Mouse (Mus musculus) splenic B cell, adult 2 months (primary cell): ENCODE data around the gene Rab8a.
A peak's percentile ranks its signal among the peaks of the same experiment; 100 is the strongest.

Experiments
- DNase-seq: peaks from one replicate; pipeline ENCODE4 v3.0.0-alpha.2; 2011; ENCODE audit warnings: low read depth, low spot score
- H3K27me3 ChIP-seq: 2 replicates; pipeline ENCODE4 v1.6.1; 2012; ENCODE audit warnings: mild to moderate bottlenecking, low read length, moderate library complexity, mixed read lengths; ENCODE audit not compliant: control insufficient read depth, poor library complexity, insufficient read depth, severe bottlenecking
- H3K36me3 ChIP-seq: 2 replicates; pipeline ENCODE4 v1.6.1; 2012; ENCODE audit warnings: mild to moderate bottlenecking, low read length, moderate library complexity, mixed read lengths; ENCODE audit not compliant: control insufficient read depth, poor library complexity, insufficient read depth, severe bottlenecking

Gene Rab8a

DNA sequence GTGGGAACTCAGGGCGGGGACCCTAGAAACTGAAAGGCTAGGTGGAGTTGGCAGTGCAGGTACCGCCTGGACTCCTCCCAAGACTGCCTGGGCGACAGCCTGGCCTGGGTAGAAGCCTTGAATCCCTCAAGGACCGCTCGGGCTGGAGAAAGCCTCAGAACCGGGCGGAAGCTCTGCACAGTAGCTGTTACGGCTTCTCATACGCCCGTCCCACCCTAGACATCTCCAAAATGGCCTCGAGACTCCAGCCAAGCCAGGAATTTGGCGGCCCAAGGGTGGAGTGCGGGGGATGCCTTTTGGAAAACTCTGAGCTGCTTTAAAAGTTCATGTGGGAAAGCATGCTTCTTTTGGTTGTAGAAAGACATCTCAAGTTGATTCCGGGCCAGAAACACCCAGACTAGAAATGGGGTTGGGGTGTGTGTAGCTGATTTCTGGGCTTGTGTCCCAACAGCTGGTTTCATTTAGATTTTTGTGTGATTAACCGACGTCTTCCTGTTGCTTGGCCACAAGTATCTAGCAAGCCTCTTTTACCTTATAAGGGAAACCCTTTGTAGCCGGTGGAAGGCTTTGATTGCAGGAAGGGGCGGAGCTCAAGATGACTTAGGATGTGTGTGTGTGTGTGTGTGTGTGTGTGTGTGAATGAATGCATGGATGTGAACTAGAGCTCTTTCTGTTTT, 24.6 kb upstream of the Rab8a start:
- peak; percentile 90 for DNase-seq
- peaks cover 14% of the 10 kb centered on the region for H3K36me3 ChIP-seq
- H3K27me3 ChIP-seq: no peaks in the 10 kb centered on the region

DNA sequence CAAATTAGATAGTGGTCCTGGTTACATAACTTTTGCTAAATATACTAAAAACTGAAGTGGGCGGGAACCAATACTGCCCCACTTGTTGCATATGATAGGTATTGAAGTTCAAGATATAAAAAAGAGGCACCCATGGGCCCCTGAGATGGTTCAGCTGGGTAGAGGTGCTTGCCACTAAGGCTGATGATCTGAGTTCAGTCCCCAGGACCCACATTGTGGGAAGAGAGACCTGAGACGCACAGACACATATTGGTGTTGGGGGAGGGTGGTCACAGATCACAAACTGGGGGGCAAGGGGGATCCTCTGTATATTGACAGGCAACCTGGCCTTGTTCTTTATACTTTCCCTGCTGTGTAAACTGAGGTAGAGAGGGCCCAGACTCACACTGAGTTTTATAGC, 23.6 kb upstream of the Rab8a start:
- DNase-seq: no peak
- Histone ChIP-seq H3K36me3 (peaks cover 14% of the 10 kb centered on the region), H3K27me3 (no peaks in the 10 kb centered on the region)

DNA sequence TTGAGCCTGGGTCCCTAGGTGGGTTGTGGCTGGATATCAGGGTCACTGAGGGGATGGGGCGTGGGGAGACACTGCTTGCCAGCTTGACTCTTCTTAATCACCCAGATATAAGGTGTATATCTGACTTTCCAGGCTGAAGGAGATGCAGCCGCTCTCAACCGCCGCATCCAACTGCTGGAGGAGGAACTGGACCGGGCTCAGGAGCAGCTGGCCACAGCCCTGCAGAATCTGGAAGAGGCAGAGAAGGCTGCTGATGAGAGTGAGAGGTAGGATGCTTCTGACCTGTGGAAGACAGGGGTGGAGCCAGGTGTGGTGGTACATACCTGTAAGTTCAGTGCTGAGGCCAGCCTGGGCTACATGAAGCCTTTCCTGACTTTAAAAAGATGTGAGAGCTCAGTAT, 22.5 kb upstream of the Rab8a start:
- Histone ChIP-seq H3K36me3 (peaks cover 19% of the 10 kb centered on the region), H3K27me3 (no peaks in the 10 kb centered on the region)
- DNase-seq: no peak

DNA sequence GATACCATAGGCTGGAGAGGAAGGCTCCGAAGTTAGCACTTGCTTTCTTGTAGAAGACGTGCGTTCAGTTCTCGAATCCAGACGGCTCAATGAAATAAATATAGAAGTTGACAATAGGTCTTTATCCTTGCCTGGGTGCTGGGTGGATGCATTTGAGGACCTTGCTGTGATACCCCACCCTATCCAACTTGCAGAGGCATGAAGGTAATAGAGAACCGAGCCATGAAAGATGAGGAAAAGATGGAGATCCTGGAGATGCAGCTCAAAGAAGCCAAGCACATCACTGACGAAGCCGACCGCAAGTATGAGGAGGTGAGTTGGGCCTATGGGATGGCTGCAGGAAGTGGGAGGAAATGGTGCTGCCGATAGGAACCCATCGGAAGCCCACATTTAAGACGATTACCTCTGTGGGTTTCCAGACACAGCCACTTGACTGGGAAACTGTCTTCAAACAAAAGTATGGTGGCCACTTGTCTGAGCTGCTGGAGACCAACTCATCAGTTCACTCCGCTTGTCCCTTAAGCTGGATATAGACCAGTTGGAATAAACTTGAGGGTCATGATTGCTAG, 17.7 kb upstream of the Rab8a start:
- no peak for DNase-seq

DNA sequence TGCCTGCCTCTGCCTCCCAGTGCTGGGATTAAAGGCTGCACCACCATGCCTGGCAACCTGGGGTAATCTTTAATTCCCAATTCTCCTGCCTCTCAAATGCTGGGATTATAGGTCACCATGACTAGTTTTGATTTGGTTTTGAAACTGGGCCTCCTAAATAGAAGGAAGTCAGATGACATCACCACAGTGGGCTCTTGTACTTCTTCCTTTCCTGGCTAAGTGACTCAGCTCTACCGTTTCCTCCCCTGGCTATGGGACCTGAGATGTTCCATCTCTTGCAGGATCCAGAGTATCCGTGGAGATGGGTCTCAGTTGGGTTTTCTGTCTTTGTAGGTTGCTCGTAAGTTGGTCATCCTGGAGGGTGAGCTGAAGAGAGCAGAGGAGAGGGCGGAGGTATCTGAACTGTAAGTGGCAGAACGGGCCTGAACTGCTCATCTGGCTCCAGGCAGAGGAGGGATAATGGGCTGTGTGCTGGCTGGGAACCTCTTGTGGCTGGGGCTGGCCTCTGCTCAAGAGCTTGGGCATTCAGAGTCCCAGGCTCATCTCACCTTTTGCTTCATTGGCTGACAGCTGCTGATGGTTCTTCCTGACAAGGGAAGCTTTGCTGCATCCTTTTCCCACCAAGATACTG, 16.5 kb upstream of the Rab8a start:
- Histone ChIP-seq H3K36me3 (peaks cover 45% of the 10 kb centered on the region), H3K27me3 (no peaks in the 10 kb centered on the region)
- DNase-seq: no peak

More for the DNA sequence above, 17.7 kb upstream of the Rab8a start:
- Histone ChIP-seq H3K36me3 (peaks cover 47% of the 10 kb centered on the region), H3K27me3 (no peaks in the 10 kb centered on the region)

DNA sequence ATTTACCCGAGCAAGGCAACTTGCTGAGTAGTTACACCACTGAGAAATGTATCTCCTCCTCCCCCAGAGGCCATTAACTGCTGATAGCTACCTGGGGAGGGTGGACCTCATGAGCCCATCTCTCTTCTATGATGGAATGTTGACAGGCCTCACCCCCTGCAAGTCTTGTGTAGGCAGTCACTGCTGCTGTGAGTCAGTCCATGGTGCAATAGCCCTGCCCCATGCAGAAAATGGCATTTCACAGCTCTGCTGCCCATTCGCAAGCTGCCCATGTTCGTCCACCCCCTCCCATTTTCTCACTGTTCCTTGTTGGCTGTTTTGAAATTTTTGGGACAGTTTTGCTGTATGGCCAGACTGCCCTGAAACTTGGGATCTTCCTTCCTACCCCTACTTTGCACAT, 15.5 kb upstream of the Rab8a start:
- no peak for DNase-seq
- no peaks in the 10 kb centered on the region for H3K27me3 ChIP-seq
- H3K36me3 ChIP-seq: peaks cover 49% of the 10 kb centered on the region

DNA sequence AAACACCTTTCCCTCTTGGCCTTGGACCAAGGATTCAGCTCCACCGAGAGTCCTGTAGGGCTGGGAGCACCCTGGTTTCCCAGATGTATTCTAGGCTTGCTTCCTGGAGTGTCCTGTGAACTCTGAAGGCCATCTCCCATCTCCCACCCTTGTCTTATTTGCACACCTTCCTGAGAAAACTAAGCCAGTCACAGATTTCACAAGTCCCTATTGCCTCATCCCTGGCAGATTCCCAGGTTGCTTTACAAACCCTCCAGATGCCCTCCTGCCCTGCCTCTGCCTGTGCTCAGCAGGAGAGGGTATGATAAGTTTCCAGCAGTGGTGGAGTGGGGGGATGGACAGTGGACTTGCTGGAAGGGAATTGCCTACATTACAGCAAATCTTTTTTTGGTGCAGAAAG, 14.9 kb upstream of the Rab8a start:
- no peak for DNase-seq
- Histone ChIP-seq H3K36me3 (peaks cover 47% of the 10 kb centered on the region), H3K27me3 (no peaks in the 10 kb centered on the region)

DNA sequence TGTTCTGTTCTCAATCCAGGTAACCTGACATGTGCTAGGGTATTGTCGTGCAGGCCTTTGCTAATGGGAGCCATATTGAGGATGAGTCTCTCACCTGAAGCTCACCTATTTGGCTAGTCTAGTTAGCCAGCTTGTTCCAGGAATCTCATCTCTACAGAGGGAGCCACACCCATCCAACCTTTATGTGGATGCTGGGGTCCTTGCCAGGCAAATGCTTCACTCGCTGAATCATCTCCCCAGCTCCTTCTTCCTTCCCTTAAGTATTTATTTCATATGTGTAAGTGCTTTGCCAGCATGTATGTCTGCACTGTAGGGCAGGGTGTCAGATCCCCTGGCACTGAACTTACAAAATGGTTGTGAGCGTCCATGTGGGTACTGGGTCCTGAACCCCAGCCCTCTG, 14.4 kb upstream of the Rab8a start:
- DNase-seq: no peak
- peaks cover 50% of the 10 kb centered on the region for H3K36me3 ChIP-seq
- H3K27me3 ChIP-seq: no peaks in the 10 kb centered on the region

DNA sequence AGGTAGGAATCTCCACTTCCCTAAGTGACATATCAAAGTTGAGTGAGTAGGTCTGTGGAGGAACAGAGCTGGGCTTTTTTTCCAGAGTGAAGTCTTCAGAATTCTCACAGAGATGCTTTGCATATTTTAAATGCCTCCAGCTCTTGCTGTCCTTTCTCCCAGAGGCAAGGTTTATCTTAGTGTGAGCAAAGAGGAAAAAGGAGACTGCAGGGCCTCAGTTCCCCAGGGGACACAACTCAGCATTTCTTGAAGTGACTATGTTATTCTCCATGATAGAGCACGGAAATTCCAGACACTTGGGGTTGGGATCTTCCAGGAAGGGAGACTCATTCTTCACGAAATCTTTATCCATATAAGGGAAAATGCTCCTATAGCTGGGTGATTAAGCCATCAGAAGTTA, 13.7 kb upstream of the Rab8a start:
- DNase-seq: no peak
- Histone ChIP-seq H3K27me3 (no peaks in the 10 kb centered on the region), H3K36me3 (peaks cover 50% of the 10 kb centered on the region)

DNA sequence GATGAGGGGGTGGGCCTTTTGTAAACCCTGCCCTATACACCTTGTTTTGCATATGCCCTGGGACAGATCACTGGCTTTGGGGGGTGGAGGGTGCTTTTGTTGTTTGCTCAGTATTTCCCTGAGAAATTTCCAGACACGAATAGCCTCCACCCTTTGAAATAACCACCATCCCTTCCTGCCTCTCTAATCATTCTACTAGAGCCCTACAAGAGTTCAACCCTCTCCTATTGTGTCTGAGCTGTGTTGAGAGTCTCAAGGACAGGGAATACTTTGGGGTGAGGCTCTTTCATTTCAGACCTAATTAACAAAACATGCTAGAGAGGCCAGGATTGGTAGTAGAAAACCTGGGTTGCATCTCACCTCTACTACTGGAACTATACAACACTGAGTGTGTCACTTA, 11.9 kb upstream of the Rab8a start:
- H3K27me3 ChIP-seq: no peaks in the 10 kb centered on the region

DNA sequence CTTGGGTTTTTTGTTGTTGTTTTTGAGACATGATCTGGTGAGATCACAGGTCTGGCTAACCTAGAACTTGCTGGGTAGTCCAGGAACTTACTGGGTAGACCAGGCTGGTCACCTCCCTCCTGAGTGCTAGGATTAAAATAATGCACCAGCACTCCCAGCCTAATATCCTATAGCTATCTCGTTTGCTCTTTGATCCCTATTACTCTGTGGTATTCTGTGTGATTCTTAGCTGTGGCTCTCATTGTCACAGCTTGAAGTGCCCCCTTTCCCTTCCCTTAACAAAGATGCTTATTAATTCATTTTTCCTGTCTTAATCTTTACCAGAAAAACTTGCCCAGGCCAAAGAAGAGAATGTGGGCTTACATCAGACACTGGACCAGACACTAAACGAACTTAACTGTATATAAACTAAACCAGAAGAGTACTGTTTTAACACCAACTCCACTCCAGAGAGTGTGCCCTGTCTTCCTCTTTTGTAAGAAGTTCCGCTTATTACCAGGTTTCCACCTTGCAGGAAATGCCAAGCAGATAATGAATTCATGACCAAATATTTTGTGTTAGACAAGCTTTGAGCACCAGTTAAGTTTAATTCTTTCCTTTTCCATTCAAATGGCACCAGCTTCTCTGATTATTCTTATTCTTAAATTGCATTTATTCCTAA, 9.5 kb upstream of the Rab8a start:
- peak; percentile 32 for DNase-seq
- Histone ChIP-seq H3K27me3 (no peaks in the 10 kb centered on the region), H3K36me3 (peaks cover 34% of the 10 kb centered on the region)

More for the DNA sequence above, 11.9 kb upstream of the Rab8a start:
- DNase-seq: no peak
- H3K36me3 ChIP-seq: peaks cover 46% of the 10 kb centered on the region

DNA sequence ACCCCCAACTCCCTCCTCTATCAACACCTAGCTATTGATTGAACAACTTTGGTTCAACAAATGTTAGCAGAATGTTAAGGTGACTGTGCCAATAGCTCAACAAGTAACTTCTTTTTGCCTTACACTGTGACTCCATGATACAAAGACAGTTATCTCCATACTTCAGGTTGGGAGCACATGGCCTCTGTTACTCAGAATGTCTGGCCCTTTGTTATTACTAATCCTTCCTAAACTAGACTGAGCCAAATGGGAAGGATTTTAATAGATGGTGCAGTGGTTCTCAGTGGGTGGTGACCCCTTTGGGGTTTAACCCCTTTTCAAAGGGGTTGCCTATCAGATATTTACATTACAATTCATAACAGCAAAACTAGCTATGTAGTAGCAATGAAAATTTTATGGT, 7.6 kb upstream of the Rab8a start:
- DNase-seq: no peak
- peaks cover 18% of the 10 kb centered on the region for H3K36me3 ChIP-seq

DNA sequence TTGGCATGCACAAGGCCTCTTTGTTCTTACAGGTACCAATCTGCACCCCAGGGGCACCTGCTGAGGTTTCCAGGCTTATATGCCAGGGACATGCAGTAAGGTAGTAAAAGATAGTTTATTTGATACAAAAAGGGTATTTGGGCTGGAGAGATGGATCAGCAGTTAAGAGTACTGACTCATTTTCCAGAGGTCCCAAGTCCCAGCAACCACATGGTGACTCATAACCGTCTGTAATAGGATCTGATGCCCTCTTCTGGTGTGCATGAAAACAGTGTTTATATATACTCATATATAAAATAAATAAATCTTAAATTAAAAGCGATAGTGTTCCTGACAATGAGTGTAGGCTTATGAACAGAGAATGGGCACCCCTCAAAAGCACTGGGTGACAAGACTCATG, 2.9 kb upstream of the Rab8a start:
- DNase-seq: no peak
- peaks cover 3% of the 10 kb centered on the region for H3K36me3 ChIP-seq
- no peaks in the 10 kb centered on the region for H3K27me3 ChIP-seq

More for the DNA sequence above, 7.6 kb upstream of the Rab8a start:
- H3K27me3 ChIP-seq: no peaks in the 10 kb centered on the region

DNA sequence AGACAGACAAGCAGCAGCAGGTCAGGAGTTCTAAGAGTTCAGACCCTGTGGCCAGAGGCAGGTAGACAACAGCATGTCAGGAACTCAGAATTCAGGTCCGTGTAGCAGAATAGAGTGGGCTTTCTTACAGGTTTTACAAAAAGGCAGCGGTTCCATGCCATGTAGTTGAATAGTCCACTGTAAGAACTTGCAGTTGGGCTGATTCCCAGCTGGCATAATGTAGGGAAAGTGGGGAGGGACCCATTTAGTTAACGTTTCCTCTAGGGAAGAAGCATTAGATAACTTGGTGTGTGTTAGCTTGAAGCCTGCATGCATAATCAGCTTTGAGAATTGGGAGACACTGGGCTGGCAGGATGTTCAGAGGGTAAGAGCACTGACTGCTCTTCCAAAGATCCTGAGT, 2.3 kb upstream of the Rab8a start:
- no peak for DNase-seq
- H3K36me3 ChIP-seq: no peaks in the 10 kb centered on the region; the same call in 1 of the 2 replicates
- H3K27me3 ChIP-seq: no peaks in the 10 kb centered on the region

DNA sequence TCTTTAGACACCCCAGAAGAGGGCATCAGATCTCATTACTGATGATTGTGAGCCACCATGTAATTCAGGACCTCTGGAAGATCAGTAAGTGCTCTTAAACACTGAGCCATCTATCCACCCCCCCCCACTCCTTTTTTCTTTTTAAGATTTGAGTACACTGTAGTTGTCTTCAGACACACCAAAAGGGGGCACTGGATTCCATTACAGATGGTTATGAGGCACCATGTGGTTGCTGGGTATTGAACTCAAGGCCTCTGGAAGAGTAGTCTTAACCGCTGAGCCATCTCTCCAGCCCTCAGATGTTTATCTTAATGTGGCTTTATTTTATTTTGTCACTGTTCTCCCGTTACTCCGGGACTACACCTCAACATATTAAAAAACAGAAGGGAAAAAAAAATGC, 993 bp upstream of the Rab8a start:
- peak; percentile 48 for DNase-seq
- Histone ChIP-seq H3K27me3 (no peaks in the 10 kb centered on the region), H3K36me3 (no peaks in the 10 kb centered on the region; the same call in 1 of the 2 replicates)
